Comparison of ENCODE assay signal across 8 mouse cellular contexts in the genomic region with DNA sequence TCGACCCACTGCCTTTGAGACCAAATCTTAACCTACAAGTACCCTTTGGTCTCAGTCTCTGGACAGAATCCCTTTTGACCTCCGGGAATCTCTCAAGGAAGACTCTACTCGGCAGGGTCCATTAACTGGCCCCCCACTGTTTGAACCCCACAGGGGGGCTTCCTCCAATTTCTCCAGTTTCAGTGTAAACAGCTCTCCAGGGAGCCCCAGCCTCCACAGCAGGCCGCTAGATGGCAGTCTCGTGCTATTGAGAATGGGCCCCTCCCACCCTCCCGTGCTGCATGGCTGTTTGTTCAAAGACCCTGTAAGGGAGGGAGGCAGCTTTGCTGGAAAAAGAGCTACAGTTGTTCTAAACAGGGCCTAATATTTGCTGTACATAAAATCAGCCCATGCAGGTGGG. TPM values are rescaled to one million over a fixed set of nuclear protein-coding genes. Genes with fewer than 3 reads are reported as not detected.
DNase-seq lines count a peak whose midpoint lies in the region; ATAC-seq lines count a peak whose summit lies in the region.

No protein-coding gene starts in this region.

- peaks cover 33% of the 10 kb centered on the region for H3K4me1 ChIP-seq in heart, embryonic 16.5 days (ENCODE audit: control insufficient read depth, insufficient read depth, low read length)
- peaks cover 72% of the 10 kb centered on the region for H3K4me1 ChIP-seq in lung, embryonic 15.5 days

- H3K27ac ChIP-seq in heart, embryonic 16.5 days (ENCODE audit: low read length), result peak overlapping the region; percentile 81
- H3K27ac ChIP-seq in lung, embryonic 15.5 days, result peak overlapping the region; percentile 86

- no peaks in the 10 kb centered on the region for H3K9me3 ChIP-seq in heart, embryonic 16.5 days (replicated peaks; ENCODE audit: control insufficient read depth, low read length)
- no peaks in the 10 kb centered on the region for H3K9me3 ChIP-seq in lung, embryonic 15.5 days

- H3K9ac ChIP-seq in heart, embryonic 16.5 days (ENCODE audit: low read length), result peak overlapping the region; percentile 51
- no peak overlapping the region for H3K9ac ChIP-seq in lung, embryonic 15.5 days

- H3K4me2 ChIP-seq in heart, embryonic 16.5 days (ENCODE audit: low read depth, low read length), result peak overlapping the region; percentile 13; the same call in 1 of the 2 replicates
- H3K4me2 ChIP-seq in lung, embryonic 15.5 days, result no peak overlapping the region

- 0 out of 2 replicates have a peak, but pooled peaks cover 5% of the 10 kb centered on the region for H3K36me3 ChIP-seq in heart, embryonic 16.5 days (ENCODE audit: control insufficient read depth, insufficient read depth)
- H3K36me3 ChIP-seq in lung, embryonic 15.5 days, result peaks cover 7% of the 10 kb centered on the region; the same call in 1 of the 2 replicates

- peak; percentile 60 for DNase-seq in A20 (ENCODE audit: low read depth, low spot score)
- peak; percentile 57 to 59 for DNase-seq in adrenal gland, adult 18-20 months (ENCODE audit: low spot score in 2 of 2)
- DNase-seq in embryo, embryonic 9.5 days (ENCODE audit: extremely low spot score), result peak; percentile 91
- peak; percentile 13 for DNase-seq in large intestine, adult 2 months (ENCODE audit: low read depth, low spot score)
- DNase-seq in retina, postnatal 1 day, result peak; percentile 82
- peak; percentile 63 to 69 for DNase-seq in thymus, postnatal 36 days

- WGBS in heart, embryonic 16.5 days, result 11% methylated on average over 6 of the region's 6 CpGs
- 21% methylated on average over 6 of the region's 6 CpGs for WGBS in large intestine, adult 2 months
- WGBS in lung, embryonic 15.5 days, result 11% methylated on average over 6 of the region's 6 CpGs

- H3K27me3 ChIP-seq in heart, embryonic 16.5 days (ENCODE audit: control insufficient read depth, insufficient read depth, low read length), result no peaks in the 10 kb centered on the region
- H3K27me3 ChIP-seq in lung, embryonic 15.5 days, result no peaks in the 10 kb centered on the region

- peak; percentile 41; the same call in 1 of the 2 replicates for ATAC-seq in heart, embryonic 16.5 days (replicated peaks; ENCODE audit: extremely low read depth, insufficient read depth, low FRiP score)
- peak; percentile 60 for ATAC-seq in lung, embryonic 15.5 days (ENCODE audit: borderline replicate concordance, extremely low read depth, low FRiP score, low TSS enrichment)

- H3K4me3 ChIP-seq in heart, embryonic 16.5 days (ENCODE audit: low read length), result no peak overlapping the region
- H3K4me3 ChIP-seq in lung, embryonic 15.5 days, result no peak overlapping the region

RNA-seq across cellular contexts. Expression of gene Mrpl23, which starts 5.4 kb away (rescaled TPM):
- total RNA-seq in adrenal gland, adult 18-20 months (2021), result 1 to 10 TPM; 2.9 to 3.0 TPM
- 14.2 and 20.0 TPM in 2 replicates for polyA plus RNA-seq in heart, embryonic 16.5 days (2015; fragmentation: Nextera tagmentation; extraction: Ambion mirVana)
- polyA plus RNA-seq in large intestine, adult 2 months (2012; rRNA removed), result 11.2 and 16.3 TPM in 2 replicates
- 22.8 and 28.3 TPM in 2 replicates for polyA plus RNA-seq in lung, embryonic 15.5 days (2015; fragmentation: Nextera tagmentation; extraction: Ambion mirVana)

RNA-seq across cellular contexts. Expression of gene Tnnt3, which starts 39.2 kb away (rescaled TPM):
- total RNA-seq in adrenal gland, adult 18-20 months (2021), result 10 to 100 TPM in 1 of 2 experiments, under 1 TPM in 1; 0.83 to 16.2 TPM
- 5.3 and 17.1 TPM in 2 replicates for polyA plus RNA-seq in heart, embryonic 16.5 days (2015; fragmentation: Nextera tagmentation; extraction: Ambion mirVana)
- polyA plus RNA-seq in large intestine, adult 2 months (2012; rRNA removed), result 1.1 TPM in 2 replicates
- 2.5 and 5.1 TPM in 2 replicates for polyA plus RNA-seq in lung, embryonic 15.5 days (2015; fragmentation: Nextera tagmentation; extraction: Ambion mirVana)

Comparison
In these comparisons a context has a peak if more than half of its experiments do, and no peak if none do; other contexts are left out.
1. DNase-seq: peak in every context shown above with its lines; median percentile 91 in embryo, embryonic 9.5 days; 82 in retina, postnatal 1 day; 66 in thymus, postnatal 36 days; 60 in A20; 58 in adrenal gland, adult 18-20 months; 13 in large intestine, adult 2 months.